Mouse (Mus musculus): ENCODE measurements around the gene Tbc1d22a.

DNA sequence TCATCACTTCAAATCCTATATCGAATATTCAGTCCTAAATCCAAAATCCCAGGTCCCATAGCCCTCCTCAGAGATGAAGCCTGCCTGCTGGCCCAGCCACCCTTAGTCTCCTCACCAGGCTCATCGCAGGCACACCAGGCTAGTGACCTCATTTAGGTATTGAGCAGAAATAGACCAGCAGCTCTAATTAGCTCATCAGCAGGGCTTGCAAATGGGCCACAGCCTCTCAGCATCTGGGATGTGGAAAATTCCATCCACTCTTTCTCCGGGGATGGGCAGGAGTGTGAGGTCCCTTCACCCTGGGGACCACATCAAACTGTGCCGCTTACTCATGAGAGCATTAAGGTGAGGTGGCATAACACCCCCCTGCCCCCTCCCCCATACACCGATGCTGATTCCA lies 15.2 kb upstream of the Tbc1d22a start:
- TF ChIP-seq CTCF (IDR thresholded peaks at IDR 0.05; ENCODE audit: extremely low read depth, insufficient read length, insufficient replicate concordance, low read depth, low read length) (no peak), POLR2A (IDR thresholded peaks at IDR 0.05; ENCODE audit: low read depth, low read length) (no peak)
